Mouse (Mus musculus) induced T-regulatory cell, adult 2 months (primary cell): Measurements from ENCODE around the gene Oas1h.
"Not testable (repeated sequence)": the region's sequence is repeated elsewhere in the genome, so short reads cannot be mapped to it uniquely, and the experiment has no call there.

ENCODE experiments used
- DNase-seq: peaks from one replicate; pipeline ENCODE4 v3.0.0-alpha.2; 2012; ENCODE audit warnings: low read depth

The Oas1h gene

DNA sequence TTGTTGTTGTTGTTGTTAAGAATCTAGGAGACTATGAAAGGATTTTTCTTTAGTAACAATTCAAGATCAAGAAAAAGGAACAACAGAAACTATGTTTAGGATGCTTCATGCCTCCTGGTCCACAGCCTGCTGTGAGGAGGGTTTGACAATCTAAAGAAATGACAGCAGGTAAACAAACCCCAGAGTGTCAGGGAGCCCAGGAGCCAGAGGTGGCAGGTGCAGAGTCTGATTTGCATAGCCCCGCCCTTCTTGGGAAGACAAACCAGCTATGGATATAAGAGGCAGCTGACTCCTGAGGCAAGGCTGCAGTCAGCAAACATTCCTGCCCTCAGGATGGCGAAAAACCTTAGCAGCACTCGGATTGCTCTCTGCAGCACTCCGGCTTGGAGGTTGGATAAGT lies at the start of gene Oas1h:
Oas1h (plus strand) TSS at position 301 of the 400 bp plus-strand sequence.
- DNase-seq: no peak

DNA sequence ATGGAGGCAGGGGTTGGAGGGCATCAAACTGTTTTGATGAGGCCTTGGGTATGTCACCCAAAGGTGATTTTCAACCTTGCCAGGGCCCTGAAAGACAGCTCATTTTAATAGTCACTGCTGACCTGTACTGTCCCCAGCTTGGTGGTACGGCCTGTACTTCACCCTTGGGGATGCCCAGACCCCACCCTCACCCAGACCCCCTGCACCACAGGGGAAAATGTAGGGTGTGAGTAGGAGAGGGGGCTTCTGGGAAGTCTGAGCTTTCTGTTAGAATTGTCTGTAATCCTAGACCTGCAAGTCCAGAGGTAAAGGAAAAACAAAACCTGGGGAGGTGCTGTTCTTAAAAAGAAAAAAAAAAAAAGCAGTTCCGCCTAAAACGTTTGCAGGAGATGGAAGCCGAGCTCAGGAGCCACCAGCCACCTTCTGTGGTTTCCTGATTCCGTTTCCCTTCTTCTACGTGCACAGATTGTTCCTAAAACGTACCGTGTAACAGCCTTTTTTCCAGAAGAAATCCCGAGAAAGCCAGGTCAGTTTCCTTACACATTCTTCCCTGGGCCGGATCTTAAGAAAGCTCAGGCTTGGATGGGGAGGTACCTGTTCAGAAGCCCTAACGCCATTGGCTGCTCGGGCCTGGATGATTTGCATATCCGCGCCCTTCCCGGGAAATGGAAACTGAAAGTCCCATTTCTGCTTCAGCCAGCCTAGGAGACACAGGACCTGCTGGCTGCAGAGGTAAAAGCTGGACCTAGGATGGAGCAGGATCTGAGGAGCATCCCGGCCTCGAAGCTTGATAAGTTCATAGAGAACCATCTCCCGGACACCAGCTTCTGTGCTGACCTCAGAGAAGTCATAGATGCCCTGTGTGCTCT lies 49.0 kb upstream of the Oas1h start, which contains the start of gene Oas1c:
Oas1c (minus strand) TSS at position 564 of the 869 bp plus-strand sequence.
- peak; percentile 97 for DNase-seq

DNA sequence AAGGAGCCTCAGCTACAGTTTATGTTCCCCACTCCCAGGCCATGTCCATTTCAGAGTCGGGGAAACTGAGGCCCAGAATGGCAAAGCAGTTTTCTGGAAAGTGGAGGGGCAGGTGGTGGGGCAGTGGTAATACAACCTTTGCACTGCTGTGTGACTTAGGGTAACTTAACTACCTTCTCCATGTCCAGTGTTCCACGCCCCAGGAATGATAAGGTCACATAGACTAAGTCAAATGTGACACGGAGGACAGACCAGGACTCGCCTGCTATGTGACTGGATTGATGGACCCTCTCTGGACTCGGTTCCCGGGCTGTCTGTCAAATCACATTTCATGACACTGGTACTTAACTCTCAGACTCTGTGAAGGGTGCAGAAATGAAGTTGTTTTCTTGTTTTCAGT lies 48.2 kb upstream of the Oas1h start:
- DNase-seq: no peak

DNA sequence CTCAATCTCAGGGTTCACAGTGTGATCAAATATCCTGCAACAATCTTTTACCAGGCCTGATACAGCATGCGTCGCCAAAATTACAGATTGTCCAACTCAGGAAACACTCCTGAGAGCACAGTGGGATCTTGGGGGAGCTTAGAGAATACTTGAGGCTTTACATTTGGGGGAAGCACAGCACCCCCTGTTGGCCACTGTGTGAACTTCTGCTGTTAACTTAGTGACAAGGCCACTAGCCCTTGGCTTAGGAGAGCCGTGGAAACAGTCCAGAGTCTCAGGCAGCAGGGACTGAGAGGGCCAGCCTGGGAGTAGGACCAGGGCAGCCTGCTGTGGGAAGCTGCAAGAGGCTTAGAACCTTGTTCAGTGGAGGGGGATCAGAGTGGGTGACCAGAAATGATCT lies 45.3 kb upstream of the Oas1h start:
- DNase-seq: peak; percentile 88

DNA sequence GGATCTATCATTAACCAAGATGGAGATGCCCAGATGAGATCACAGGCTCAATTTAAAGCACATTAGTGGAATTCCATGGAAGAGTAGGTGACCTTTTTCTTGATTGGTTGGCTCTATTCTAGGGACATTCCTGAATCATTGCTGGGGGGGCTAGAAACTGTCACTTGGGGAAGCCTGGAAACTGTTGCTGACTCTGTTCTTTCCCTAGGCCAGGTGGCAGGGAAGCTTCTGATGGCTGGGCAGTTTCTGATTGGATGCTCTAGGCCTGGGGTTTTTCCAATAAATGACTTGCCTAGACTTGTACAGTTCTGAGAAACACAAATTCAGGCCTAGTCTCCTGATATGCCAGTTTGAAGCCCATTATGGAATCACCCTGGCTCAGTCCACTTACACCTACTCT lies 42.2 kb upstream of the Oas1h start:
- no peak for DNase-seq

DNA sequence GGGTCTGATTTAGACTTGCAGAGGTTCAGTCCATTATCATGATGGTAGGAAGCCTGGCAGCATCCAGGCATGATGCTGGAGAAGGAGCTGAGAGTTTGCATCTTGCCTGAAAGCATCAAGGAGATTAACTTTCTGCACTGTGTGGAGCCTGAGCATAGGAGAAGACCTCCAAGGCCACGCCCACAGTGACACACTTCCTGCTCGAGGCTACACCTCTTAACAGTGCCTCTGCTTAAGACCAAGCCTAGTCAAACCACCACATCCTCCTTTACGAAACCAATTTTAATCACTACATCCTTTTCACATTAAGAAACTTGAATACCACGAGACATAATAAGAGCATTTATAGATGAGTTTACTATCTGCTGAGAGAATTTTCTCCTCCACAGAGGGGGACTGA lies 30.2 kb upstream of the Oas1h start:
- peak; percentile 91 for DNase-seq

DNA sequence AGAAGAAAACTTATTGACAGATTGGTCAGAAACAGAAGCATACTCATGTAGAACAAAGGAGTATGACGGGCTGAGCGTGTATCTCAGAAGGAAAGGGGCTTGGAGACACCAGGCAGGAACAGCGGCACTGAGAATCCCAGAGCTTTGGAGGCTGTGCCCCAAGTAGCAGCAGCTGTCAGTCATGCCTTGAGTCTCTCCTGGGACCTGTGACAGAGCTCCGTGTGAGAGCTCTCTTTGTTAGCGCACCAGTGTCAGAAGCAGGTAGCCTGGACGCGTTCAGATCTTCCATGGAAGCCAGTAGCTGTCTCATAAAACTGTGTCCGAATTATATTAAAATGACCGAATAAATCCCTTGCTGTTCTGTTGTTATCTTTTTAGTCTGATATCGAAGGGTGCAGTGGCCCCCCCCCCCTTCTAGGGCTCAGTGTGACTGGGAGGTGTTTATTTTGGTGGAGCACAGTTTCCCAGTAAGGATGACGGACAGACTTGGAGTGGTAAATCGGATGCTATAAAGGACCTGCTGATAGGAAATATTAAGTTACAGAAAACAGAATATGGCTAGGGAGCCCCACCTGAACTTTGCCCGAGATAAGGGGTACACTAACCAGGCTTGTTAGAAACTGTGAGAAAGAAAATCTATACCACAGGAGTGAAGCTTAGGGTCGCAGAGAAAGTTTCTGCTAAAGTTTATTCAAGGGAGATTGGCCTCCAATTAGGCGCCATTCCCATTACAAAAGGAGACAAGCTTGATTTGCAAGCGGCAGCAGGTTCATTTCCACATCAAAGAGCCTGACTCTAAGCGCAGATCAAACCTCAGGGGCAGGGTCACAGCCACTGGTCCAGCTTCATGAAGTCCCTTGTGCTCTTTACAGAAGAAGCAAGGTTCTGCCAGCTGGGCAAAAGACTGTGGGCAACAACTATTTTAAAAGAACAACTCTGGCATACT lies 27.6 kb upstream of the Oas1h start:
- no peak for DNase-seq

DNA sequence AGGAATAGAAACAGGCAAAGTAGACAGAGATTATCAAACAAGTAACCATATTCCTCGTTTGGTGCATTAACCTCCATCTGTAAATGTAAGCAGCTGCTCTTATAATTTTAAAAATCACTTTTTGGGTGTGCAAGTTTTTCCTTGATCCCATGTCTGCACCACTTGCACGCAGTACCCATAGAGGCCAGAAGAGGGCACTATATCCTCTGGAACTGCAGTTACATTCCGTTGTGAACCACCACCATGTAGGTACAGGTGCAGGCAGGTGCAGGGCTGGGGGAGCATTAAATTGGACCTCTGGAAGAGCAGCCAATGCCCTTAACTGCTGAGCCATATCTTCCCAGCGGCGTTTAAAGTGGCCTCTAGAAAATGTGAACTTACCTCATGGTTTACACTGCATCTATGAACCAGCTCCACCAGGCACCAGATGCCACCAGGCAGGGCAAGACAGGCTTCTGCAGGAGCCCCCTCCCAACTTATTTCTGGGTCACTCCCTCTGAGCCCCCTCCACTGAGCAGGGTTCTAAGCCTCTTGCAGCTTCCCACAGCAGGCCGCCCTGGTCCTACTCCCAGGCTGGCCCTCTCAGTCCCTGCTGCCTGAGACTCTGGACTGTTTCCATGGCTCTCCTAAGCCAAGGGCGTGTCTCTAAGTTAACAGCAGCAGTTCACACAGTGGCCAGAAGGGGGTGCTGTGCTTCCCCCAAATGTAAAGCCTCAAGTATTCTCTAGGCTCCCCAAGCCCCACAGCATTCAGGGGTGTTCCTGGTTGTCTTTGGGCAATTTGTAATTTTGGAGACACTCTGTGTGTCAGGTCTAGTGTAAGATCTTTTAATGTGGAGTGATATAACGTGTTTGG lies 24.3 kb upstream of the Oas1h start:
- DNase-seq: peak; percentile 86

DNA sequence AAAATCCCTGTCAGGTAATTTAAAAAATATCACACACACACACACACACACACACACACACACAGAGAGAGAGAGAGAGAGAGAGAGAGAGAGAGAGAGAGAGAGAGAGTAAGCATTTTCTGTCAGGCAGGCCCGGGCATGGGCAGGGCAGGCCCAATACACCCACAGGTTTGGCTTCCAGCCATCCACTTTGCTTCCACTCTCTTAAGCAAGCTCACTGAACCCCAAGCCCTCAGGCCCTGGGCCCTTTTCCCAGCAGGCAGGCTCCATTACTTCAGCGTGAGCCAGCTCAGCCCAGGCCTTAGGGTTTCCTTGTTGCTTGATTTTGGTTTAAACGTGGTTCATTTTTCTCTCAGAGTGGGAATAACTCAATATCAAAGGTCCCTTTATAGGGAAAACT lies 16.5 kb upstream of the Oas1h start:
- DNase-seq: no peak

DNA sequence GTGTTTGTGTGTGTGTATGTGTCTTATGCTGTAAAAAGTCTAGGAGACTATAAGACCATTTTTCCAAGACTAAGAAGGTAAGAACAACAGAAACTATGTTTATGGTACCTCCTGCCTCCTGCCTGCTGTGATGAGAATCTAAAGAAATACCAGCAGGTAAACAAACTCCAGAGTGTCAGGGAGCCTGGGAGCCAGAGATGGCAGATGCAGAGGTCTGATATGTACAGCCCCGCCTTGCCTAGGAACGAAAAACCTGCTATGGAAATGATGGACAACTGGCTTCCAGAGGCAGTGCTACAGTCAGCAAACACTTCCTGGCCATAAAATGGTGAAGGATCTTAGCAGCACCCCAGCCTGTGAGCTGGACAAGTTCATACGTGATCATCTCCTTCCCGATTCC lies 14.2 kb upstream of the Oas1h start, which contains the start of gene Oas1f:
Oas1f (plus strand) TSS at position 301 of the 400 bp plus-strand sequence.
- DNase-seq: no peak

DNA sequence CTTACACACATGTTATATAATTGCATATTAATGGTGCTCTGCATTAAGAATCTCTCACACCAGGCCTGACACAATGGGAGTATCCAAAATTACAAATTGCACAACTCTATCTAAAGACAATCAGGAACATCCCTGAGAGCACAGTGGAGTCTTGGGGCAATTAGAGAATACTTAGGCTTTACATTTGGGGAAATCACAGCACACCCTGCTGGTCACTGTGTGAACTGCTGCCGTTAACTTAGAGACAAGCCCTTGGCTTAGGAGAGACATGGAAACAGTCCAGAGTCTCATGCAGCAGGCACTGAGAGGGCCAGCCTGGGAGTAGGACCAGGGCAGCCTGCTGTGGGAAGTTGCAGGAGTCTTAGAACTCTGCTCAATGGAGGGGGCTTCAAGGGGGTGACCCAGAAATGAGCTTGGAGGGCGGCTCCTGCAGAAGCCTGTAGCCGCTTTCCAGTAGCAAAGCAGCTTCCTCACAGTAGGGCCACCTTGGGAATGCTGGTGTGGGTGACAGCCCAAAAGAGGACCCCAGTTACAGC lies 11.6 kb upstream of the Oas1h start:
- DNase-seq: peak; percentile 84

DNA sequence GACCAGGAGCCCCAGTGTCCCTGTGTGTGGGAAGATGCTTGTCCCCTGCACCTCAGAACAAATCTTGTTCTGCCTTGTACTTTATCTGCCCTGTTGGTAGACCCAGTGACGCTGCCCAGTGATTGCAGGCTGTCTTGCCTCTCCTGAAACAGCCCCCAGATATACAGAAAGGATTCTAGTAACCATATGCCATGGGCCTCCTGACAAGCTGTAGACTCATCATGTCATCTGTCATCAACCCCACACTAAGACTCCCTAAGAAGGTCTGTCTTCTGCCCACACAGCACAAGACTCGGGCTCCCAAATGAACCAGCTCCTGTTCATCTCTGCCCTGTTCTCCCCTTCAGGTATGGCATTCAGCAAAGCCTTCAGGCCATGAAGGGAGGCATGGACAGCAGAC lies 2.0 kb upstream of the Oas1h start:
- no peak for DNase-seq

DNA sequence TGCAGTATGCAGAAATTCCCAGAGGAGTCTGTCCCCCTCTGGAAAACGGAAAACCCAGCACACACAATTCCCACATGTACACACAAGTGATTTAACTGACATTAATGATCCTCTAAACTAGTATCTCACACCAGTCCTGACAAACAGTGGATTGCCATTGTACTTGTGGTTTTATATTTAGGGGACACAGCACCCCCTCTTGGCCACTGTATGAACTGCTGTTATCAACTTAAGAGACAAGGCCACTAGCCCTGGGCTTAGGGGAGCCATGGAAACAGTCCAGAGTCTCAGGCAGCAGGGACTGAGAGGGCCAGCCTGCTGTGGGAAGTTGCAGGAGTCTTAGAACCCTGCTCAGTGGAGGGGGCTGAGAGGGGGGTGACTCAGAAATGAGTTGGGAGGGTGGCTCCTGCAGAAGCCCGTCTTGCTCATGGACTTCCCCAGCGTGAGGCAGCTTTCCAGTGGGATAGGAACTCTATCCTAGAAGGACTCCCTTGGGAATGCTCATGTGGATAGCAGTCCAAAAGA lies 4.2 kb downstream of the Oas1h start:
- DNase-seq: peak; percentile 76

DNA sequence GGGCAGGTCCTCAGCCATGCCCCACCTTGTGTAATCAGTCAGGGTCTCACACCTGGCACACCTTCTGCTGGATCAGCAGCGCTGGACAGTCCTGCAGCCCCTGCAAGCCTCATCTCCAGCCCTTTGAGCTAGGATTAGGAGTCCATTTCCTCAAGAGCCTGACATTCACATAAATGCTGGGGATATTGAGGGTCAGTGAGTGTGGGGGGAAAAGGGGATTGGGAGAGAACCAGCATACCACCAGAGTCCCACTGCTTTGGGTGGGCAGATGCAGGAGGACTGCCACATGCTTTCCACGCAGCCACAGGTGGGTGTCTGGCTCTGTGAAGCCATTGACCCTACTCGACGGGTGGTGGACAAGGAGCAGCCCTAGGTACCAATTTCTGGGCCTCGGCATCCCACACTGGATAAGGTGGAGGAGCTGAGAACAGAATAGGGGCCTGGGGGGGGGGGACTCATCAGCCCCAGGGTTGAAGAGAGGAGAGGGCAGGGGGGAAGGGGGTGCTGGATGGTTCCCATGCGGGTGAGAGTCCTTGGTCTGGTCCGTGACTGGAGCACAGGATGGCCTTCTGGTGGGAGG lies 8.3 kb downstream of the Oas1h start:
- DNase-seq: no peak

DNA sequence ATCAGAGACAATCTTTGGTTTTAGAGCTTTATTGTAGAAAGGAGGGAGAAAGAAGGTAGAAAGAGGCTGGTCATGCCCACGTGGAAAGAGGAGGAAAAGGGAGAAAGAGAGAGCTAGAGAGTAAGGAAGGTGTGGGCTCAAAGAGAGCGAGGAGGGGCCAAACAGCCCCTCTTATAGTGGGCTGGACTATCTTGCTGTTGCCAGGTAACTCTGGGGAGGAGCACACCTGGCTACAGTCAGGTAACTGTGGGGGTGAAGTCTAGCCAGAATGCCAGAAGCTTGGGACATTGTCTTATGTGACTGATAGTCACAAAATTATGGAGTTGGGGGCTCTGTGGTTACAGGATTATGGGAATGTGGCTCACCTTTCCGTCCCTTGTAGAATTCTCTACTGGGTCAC lies 8.9 kb downstream of the Oas1h start:
- no peak for DNase-seq

DNA sequence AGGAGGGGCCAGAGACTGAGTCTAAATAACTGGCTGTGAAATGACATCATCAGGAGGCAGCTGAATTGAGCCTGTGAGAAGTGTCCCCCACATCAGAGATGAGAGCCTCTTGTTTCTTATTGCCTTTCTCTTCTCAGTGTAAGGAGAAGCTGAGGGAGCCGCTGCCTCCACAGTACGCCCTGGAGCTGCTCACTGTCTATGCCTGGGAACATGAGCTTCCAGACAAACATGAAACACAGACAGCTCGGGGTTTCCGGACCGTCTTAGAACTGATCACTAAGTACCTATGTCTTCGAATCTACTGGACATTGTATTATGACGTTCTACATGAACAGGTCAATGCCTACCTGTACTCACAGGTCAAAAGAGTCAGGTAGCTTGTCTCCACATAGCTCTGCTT lies 9.6 kb downstream of the Oas1h start:
- no peak for DNase-seq

DNA sequence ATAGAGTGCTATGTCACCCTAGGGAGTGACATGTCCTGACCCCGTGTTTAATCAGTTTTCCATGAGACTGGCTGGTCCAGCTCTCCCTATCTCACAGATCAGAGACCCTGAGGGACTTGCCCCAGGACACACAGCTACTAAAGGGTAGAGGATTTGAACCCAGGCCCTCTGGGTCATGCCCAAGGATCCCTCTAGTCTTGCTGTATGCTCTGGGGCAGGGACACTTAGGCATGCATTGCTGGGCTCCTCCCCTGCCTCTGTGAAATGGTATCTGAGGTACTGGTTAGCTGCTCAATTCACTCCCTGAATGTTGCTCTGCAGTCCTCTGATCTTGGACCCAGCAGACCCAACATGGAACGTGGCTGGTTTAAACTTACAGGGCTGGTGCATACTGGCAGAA lies 10.2 kb downstream of the Oas1h start:
- no peak for DNase-seq

DNA sequence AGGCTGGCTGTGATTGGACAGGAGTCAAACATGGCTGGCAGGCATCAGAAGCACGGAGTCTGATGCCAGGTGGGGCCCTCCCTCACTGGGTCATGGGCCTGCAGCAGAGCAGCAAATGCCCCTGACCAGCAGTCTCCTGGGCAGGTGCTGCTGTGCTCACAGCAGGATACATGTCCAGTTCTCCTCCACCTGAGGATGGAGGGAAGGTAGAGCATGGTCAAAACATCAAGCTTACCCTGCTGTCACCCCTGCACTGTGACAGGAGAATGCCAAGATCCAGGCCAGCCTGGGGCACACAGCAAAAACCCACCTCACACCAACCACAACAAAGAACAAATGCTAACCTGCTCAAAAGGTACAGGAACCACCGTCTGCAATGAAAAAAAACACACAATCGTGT lies 15.6 kb downstream of the Oas1h start:
- not testable (repeated sequence) for DNase-seq

DNA sequence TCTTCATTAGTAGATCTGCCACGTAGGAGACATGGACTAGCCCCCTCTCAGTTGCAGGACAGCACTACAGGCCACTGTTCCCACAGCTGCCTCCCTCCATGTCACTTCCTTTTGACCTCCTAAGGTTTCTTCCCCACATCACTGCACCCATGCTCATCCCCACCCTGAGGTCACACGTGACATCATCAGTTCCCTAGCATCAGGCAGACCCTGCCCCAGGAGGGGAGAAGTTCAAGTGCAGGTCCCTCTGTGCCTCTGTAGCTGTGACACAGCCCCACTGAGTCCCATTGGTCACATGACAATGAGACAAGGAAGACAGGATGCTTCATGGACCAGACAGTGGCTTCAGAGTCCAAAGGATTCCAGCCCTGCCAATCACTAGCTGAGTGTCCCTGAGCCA lies 16.2 kb downstream of the Oas1h start:
- DNase-seq: not testable (repeated sequence)

DNA sequence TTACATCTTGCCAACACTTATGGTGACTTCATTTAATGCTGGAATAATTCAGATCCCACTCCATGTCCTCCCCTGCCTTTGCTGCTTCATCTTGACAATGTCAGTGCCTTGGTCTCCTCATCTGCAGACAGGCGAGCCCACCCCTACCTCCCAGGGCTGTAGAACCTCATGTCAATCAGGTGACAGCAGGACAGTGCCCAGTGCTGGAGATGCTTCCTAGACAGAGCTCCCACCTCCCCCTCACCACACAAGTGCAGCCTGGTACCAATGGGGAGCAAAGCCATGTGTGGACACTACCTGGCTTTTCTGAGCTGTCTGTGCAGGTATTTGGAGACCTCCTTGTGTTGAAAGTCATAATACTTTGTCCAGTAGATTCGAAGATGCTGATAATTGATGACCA lies 17.6 kb downstream of the Oas1h start:
- not testable (repeated sequence) for DNase-seq

DNA sequence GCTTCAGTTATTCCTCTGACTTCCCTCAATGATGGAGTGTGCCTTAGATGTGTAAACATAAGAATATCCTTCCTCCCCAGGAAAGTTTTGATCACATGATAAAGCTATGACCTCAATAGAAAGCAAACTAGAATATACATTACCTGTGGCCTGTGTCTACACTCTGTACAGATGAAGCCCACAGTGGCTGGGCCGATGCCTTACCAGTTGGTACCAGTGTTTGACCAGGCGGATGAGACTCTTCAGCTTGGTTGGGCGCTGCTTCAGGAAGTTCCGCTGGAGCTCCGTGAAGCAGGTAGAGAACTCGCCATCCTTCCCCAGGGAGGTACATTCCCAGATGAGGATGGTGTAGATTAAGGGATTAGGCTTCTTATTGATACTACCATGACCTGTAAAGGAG lies 20.5 kb downstream of the Oas1h start:
- DNase-seq: not testable (repeated sequence)
